Mouse (Mus musculus) kidney, postnatal 0 days (tissue): ENCODE results near the gene Srms. TPM values are rescaled to one million over a fixed set of nuclear protein-coding genes. Genes with fewer than 3 reads are reported as not detected.

Source experiments
- ATAC-seq: fragments of 200-750 bp; cut with Nextera tagmentation; replicated peaks from 2 replicates; pipeline ENCODE4 v1.8.0; 2017; ENCODE audit warnings: low read depth, moderate number of reproducible peaks, moderate TSS enrichment, moderate library complexity; ENCODE audit not compliant: low FRiP score
- DNase-seq: peaks from one replicate; pipeline ENCODE4 v3.0.0-alpha.2; 2016; ENCODE audit warnings: low spot score
- H3K27ac ChIP-seq: fragments of 300-500 bp; sonication (generic); 2 replicates; pipeline ENCODE4 v1.5.1; 2014; ENCODE audit warnings: mild to moderate bottlenecking
- H3K27me3 ChIP-seq: fragments of 300-500 bp; sonication (generic); 2 replicates; pipeline ENCODE4 v1.6.1; 2014; ENCODE audit warnings: low read length, mixed read lengths; ENCODE audit not compliant: insufficient read depth
- H3K36me3 ChIP-seq: fragments of 300-500 bp; sonication (generic); 2 replicates; pipeline ENCODE4 v1.6.1; 2014; ENCODE audit warnings: low read length, mixed read lengths; ENCODE audit not compliant: insufficient read depth
- H3K4me1 ChIP-seq: fragments of 300-500 bp; sonication (generic); replicated peaks from 2 replicates; pipeline ENCODE4 v1.6.1; 2014; ENCODE audit warnings: antibody characterized with exemption, low read length, mixed read lengths; ENCODE audit not compliant: insufficient read depth
- H3K4me2 ChIP-seq: fragments of 300-500 bp; sonication (generic); 2 replicates; pipeline ENCODE4 v1.6.1; 2014; ENCODE audit warnings: mild to moderate bottlenecking, low read length, moderate library complexity, mixed read lengths
- H3K4me3 ChIP-seq: fragments of 300-500 bp; sonication (generic); replicated peaks from 2 replicates; pipeline ENCODE4 v1.5.1; 2014; ENCODE audit warnings: low read depth, low read length
- H3K9ac ChIP-seq: fragments of 300-500 bp; sonication (generic); 2 replicates; pipeline ENCODE4 v1.6.1; 2014; ENCODE audit warnings: low read depth, low read length
- H3K9me3 ChIP-seq: fragments of 300-500 bp; sonication (generic); replicated peaks from 2 replicates; pipeline ENCODE4 v1.6.1; 2016; ENCODE audit warnings: low read length, inconsistent platforms, mixed read lengths
- CTCF ChIP-seq: IDR thresholded peaks from 2 replicates; pipeline ENCODE4 v1.5.1; 2016; ENCODE audit warnings: antibody characterized with exemption, low read depth, mild to moderate bottlenecking, moderate library complexity
- WGBS: fragments of 180-500 bp; shearing (Covaris S2); extraction: QIAGEN DNeasy Blood & Tissue Kit; methylation state at CpG from one replicate; pipeline ENCODE4 v1.1.7; 2014; 5-methylcytosine and 5-hydroxymethylcytosine counted together
- polyA plus RNA-seq: library from polyadenylated mRNA; unstranded; fragments of >200 nt; fragmentation: Nextera tagmentation; extraction: Ambion mirVana; gene quantifications from 2 replicates; pipeline ENCODE4 v1.2.1, GENCODE M21; 2015

Gene Srms
- polyA plus RNA-seq, 1 experiment from 2014 or later, result 0.14 TPM

DNA sequence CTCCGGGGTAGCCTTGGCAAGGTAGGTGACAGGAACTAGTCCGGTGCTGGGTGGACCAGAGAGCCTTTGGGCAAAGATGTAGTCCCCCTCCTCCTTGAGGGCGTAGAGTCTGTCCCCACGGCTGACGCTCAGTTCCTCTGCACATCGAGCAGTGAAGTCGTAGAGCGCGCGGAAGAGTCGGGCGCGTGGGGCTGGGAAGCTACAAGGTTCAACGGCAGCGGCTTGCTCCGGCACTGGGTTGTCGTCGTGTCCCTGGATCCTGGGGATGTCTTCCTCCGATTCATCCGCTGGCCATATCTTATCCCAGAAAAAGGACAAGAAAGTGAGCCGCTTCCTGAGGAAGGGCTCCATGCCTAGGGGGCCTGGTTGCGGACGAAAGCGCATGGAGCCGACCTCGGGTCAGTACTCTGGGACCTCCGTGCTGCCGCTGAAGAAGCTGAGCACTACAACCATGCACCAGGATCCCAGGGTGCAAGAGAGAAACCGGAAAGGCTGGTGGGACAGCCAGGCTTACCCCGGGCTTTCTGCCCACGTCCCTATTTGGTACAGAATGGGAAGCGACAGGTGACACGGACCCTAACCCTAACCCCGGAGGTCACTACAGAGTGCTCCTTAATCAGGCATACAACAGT is 480 bp downstream of the Srms start:
- peak; percentile 21; the same call in 1 of the 2 replicates for ATAC-seq
- Histone ChIP-seq H3K4me3 (peak overlapping the region; percentile 30), H3K27ac (no peak overlapping the region), H3K4me1 (peaks cover 7% of the 10 kb centered on the region; the same call in 1 of the 2 replicates), H3K36me3 (no peaks in the 10 kb centered on the region), H3K9ac (0 out of 2 replicates have a peak overlapping the region, but pooled peaks have one; percentile 1), H3K4me2 (peak overlapping the region; percentile 66), H3K27me3 (peaks cover 10% of the 10 kb centered on the region; the same call in 1 of the 2 replicates), H3K9me3 (no peaks in the 10 kb centered on the region)
- TF ChIP-seq CTCF, result no peak
- DNase-seq, result peak; percentile 16
- 1% methylated on average over 34 of the region's 34 CpGs for WGBS

DNA sequence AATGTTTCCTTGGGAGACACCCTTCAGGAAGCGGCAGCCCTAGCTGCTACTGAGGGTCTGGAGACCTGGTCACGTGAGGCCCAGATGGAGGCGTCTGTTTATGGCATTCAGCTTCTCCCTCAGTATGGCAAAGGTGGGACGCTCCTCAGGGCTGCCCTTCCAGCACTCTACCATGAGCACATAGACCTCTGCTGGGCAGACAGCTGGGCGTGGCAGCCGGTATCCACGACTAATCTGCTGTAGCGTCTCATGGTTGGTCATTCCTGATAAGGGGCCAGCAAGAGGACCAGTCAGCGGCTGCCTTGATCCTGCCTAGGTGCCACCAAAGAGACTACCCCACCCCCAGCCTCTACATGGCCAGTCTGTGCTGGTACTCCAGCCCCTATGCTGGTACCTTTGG is 6.9 kb downstream of the Srms start:
- no peaks in the 10 kb centered on the region for H3K9me3 ChIP-seq
- no peak overlapping the region for H3K4me3 ChIP-seq
- H3K4me1 ChIP-seq, result no peaks in the 10 kb centered on the region
- H3K9ac ChIP-seq, result no peak overlapping the region
- H3K27ac ChIP-seq, result no peak overlapping the region
- TF ChIP-seq CTCF, result no peak
- H3K27me3 ChIP-seq, result no peaks in the 10 kb centered on the region
- no peak for DNase-seq
- no peak for ATAC-seq
- no peaks in the 10 kb centered on the region for H3K36me3 ChIP-seq
- no peak overlapping the region for H3K4me2 ChIP-seq
- 63% methylated on average over 9 of the region's 9 CpGs for WGBS

DNA sequence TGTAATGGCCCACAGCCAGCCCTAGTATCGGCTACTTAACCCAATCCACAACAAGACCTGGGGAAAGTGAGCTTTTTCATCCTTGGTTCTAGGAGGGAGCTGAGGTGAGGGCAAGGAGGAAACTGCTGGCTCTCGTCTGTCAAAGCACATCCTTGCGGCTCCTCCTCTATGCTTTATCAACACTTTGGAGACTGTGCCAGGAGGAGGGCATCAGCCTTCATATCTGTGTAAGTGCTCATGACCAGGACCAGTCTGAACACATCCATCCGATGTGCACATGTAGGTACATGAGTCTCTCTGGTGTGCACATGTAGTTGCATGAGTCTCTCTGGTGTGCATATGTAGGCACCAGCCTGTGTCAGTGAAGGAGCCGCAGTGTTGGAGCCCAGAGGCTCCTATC is 7.3 kb downstream of the Srms start:
- no peak overlapping the region for H3K27ac ChIP-seq
- H3K4me1 ChIP-seq, result no peaks in the 10 kb centered on the region
- 85% methylated on average over 5 of the region's 5 CpGs for WGBS
- H3K9ac ChIP-seq, result no peak overlapping the region
- no peaks in the 10 kb centered on the region for H3K27me3 ChIP-seq
- H3K36me3 ChIP-seq, result no peaks in the 10 kb centered on the region
- no peaks in the 10 kb centered on the region for H3K9me3 ChIP-seq
- DNase-seq (no peak), ATAC-seq (no peak)
- no peak for TF ChIP-seq CTCF
- no peak overlapping the region for H3K4me2 ChIP-seq
- H3K4me3 ChIP-seq, result no peak overlapping the region

DNA sequence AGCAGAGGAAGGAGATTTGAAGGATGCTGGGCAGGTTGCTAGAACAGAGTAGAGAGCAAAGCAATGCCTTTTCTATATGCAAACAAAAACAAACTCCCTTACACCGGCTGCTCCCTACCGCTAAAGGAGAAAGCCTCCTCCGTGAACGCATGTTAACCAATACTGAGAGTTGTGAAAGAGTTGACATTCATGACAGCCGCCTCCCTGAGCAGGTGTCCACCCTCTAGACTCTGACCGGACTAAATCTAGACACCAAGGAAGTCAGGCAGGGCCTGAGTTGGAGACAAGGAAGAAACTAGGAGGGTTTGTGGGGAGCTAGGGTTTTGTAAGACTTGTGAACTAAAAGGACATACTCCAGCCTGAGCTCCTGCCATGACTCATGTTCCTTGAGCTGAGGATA is 10.1 kb downstream of the Srms start:
- no peak overlapping the region for H3K27ac ChIP-seq
- no peaks in the 10 kb centered on the region for H3K27me3 ChIP-seq
- no peaks in the 10 kb centered on the region for H3K36me3 ChIP-seq
- TF ChIP-seq CTCF, result no peak
- WGBS, result 59% methylated on average over 6 of the region's 6 CpGs
- no peak overlapping the region for H3K4me3 ChIP-seq
- H3K9me3 ChIP-seq, result no peaks in the 10 kb centered on the region
- DNase-seq, result no peak
- no peak overlapping the region for H3K4me2 ChIP-seq
- ATAC-seq, result no peak
- no peak overlapping the region for H3K9ac ChIP-seq
- H3K4me1 ChIP-seq, result no peaks in the 10 kb centered on the region

DNA sequence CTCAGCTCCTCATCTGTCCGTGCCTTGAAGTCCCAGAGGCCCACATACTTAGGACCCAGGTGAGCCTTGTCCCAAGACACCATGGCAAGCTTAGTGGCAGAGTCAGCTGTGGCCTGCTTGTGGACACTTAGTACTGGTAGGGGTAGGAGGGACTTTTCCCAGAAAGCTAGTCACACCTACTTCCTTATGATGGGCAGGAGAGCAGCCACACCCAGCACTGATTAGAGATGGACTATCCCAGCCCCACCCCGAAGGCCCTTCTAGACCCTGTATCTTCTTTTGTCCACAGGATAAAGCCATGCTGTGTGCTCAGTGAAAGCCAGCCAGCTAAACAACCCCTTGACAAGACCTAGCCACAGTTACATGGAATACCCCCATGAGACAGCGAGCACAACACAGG is 10.6 kb downstream of the Srms start, which contains the start of gene Ptk6:
Gene Ptk6, minus strand, starts transcription at position 368 of the 400 bp plus-strand sequence.
- H3K4me3 ChIP-seq, result no peak within 1 kb of the TSS
- DNase-seq (no peak), ATAC-seq (no peak)
- H3K4me2 ChIP-seq, result no peak within 1 kb of the TSS
- no peak within 1 kb of the TSS for H3K27ac ChIP-seq
- H3K9ac ChIP-seq, result no peak within 1 kb of the TSS
- H3K4me1 ChIP-seq, result no peaks in the 10 kb centered on the region
- no peaks in the 10 kb centered on the region for H3K9me3 ChIP-seq
- H3K27me3 ChIP-seq, result no peaks in the 10 kb centered on the region
- WGBS, result 85% methylated on average over 3 of the region's 3 CpGs
- H3K36me3 ChIP-seq, result no peaks in the 10 kb centered on the region
- TF ChIP-seq CTCF, result no peak

DNA sequence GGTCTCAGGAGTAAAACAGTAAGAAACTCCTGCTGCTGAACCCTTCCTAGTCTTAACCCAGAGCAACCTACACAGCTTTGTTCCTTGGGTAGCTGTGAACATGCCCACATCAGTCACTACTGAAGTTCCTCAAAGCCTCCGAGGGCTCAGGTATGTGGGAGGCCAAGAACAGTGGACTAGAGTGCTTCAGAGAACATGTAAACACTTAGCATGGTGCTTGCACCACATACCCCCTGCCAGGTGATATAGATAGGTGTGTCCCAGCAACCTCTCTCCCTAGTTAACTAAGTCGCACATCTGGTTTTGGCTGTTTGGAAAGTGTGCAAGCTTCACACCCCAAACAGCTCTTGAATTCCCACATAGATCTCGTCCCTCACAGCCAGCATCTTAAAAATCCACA is 11.4 kb downstream of the Srms start:
- 66% methylated on average over 3 of the region's 3 CpGs for WGBS
- Histone ChIP-seq H3K9ac (no peak overlapping the region), H3K36me3 (no peaks in the 10 kb centered on the region), H3K4me1 (no peaks in the 10 kb centered on the region), H3K27me3 (no peaks in the 10 kb centered on the region), H3K4me2 (no peak overlapping the region), H3K4me3 (no peak overlapping the region), H3K9me3 (no peaks in the 10 kb centered on the region), H3K27ac (no peak overlapping the region)
- DNase-seq (no peak), ATAC-seq (no peak)
- TF ChIP-seq CTCF, result no peak
